Mouse (Mus musculus) stomach, embryonic 14.5 days (tissue): ENCODE data around the gene Rflna. TPM values are rescaled to one million over a fixed set of nuclear protein-coding genes. Genes with fewer than 3 reads are reported as not detected.

Experiments
- ATAC-seq: fragments of 200-750 bp; cut with Nextera tagmentation; 2 replicates; pipeline ENCODE4 v1.8.0; 2017; ENCODE audit warnings: low read depth, moderate TSS enrichment; ENCODE audit not compliant: insufficient number of reproducible peaks, insufficient read depth, low FRiP score
- H3K27ac ChIP-seq: fragments of 300-500 bp; sonication (generic); 2 replicates; pipeline ENCODE4 v1.5.1; 2014; ENCODE audit warnings: mild to moderate bottlenecking, low read length, moderate library complexity, mixed read lengths
- H3K27me3 ChIP-seq: fragments of 300-500 bp; sonication (generic); 2 replicates; pipeline ENCODE4 v1.6.1; 2014; ENCODE audit warnings: low read length, control low read depth, mixed read lengths; ENCODE audit not compliant: control insufficient read depth, insufficient read depth
- H3K36me3 ChIP-seq: fragments of 300-500 bp; sonication (generic); 2 replicates; pipeline ENCODE4 v1.6.1; 2014; ENCODE audit warnings: mild to moderate bottlenecking, control low read depth, low read length, moderate library complexity, mixed read lengths; ENCODE audit not compliant: control insufficient read depth, insufficient read depth
- H3K4me1 ChIP-seq: fragments of 300-500 bp; sonication (generic); 2 replicates; pipeline ENCODE4 v1.6.1; 2014; ENCODE audit warnings: low read length, control low read depth, mixed read lengths; ENCODE audit not compliant: control insufficient read depth, insufficient read depth
- H3K4me2 ChIP-seq: fragments of 300-500 bp; sonication (generic); replicated peaks from 2 replicates; pipeline ENCODE4 v1.6.1; 2014; ENCODE audit warnings: low read depth, low read length, control low read depth
- H3K4me3 ChIP-seq: fragments of 300-500 bp; sonication (generic); 2 replicates; pipeline ENCODE4 v1.5.1; 2014; ENCODE audit warnings: low read depth, low read length, control low read depth
- H3K9ac ChIP-seq: fragments of 300-500 bp; sonication (generic); replicated peaks from 2 replicates; pipeline ENCODE4 v1.6.1; 2014; ENCODE audit warnings: low read depth, mild to moderate bottlenecking, control low read depth, low read length, moderate library complexity, mixed read lengths
- H3K9me3 ChIP-seq: fragments of 300-500 bp; sonication (generic); 2 replicates; pipeline ENCODE4 v1.6.1; 2016; ENCODE audit warnings: low read depth, low read length, control low read depth; ENCODE audit not compliant: control insufficient read depth
- WGBS: fragments of 180-500 bp; shearing (Covaris S2); extraction: QIAGEN DNeasy Blood & Tissue Kit; methylation state at CpG from one replicate; pipeline ENCODE4 v1.1.7; 2014; 5-methylcytosine and 5-hydroxymethylcytosine counted together
- polyA plus RNA-seq: library from polyadenylated mRNA; unstranded; fragments of >200 nt; fragmentation: Nextera tagmentation; extraction: Ambion mirVana; gene quantifications from 2 replicates; pipeline ENCODE4 v1.2.1, GENCODE M21; 2014

Rflna gene
- polyA plus RNA-seq: 3.7 and 5.0 TPM in 2 replicates

DNA sequence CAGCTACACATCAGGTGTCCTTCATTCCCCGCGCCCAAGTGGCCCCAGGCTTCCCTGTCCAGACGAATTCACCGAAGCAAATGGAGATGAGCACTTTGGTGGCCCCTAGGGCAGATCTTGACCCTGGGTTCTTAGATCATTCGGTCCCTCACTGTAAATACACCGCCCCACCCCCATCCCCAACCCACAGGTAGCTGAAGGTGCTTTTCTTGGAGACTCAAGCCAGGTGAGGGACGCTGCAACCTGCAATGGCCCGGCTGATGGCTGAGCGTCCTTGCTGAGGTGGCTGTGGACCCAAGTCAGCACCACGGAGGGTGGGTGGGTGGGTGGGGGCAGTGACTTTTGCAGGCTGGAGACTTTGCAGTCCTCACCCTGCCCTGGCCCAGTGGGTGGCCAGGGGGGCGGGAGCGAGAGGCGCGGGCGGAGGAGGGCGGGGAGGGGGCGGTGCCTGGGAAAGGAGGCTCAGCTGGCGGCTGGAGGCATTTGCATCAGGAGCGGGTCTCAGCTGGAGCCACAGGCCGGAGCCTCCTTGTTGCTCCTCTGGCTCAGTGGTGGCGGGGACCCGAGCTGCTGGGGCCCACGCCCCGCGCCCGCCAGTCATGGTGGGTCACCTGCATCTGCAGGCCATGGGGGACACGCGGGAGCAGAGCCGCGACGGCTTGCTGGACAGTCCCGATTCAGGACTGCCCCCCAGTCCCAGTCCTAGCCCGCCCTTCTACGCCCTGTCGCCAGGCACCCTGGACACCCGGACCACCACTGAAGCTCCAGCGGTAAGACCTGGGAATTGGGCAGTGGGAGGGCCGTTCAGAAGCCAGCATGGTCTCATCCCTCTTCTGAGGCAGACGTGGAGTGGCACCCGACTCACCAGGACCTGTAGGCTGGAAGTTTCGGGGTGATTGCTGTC lies at the start of gene Rflna:
Rflna (plus strand) TSS at position 253 of the 904 bp plus-strand sequence.
- H3K27ac ChIP-seq: no peak within 1 kb of the TSS
- H3K9ac ChIP-seq: peak within 1 kb of the TSS; percentile 33; the same call in 1 of the 2 replicates
- peak within 1 kb of the TSS; percentile 69 for H3K4me2 ChIP-seq
- no peaks in the 10 kb centered on the region for H3K27me3 ChIP-seq
- H3K36me3 ChIP-seq: no peaks in the 10 kb centered on the region
- peak; percentile 76 for ATAC-seq
- 3% methylated on average over 40 of the region's 41 CpGs for WGBS
- peak within 1 kb of the TSS; percentile 37 for H3K4me3 ChIP-seq
- H3K9me3 ChIP-seq: no peaks in the 10 kb centered on the region
- peaks cover 28% of the 10 kb centered on the region for H3K4me1 ChIP-seq

DNA sequence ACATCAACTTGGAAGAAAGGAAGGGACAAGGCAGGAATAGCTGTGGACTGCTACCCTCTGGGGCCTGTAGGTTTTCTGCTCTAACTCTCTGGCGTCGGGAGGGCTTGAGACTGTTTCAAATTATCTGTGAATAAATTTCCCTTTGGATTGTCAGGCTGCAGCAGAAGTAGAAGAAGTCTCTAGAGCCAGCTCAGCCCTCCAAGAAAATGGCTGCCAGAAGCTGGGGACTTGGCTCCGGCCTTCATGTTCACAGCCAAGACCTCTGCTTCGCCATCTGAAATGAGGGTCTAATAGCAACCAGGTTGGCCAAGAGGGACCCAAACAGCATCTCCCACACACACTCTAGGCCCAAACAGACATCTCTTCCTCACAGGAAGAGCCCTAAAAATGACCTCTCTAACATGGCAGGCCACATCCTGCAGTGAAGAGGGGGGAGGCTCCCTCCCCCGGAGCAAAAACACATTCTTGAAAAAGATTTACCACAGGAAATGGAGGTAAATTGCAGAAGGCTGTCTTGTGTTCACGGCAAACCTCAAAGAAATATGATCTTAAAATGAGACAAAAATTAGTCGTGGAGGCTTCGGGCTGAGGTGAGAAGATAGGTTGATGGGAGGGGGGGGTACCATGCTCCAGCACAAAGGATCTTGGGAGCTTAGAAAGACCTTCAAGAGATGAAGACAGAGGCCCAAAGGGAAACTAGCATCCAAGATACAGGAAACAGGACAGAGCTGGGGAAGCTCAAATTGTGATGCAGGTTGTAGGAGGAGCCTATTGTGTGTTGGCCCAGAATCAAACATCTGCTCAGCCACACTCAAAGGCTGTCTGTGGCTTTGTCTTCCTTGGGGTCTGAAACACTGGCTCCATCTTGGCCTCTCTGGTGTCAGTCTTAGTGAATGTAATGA lies 48.4 kb upstream of the Rflna start:
- peak overlapping the region; percentile 52; the same call in 1 of the 2 replicates for H3K27ac ChIP-seq
- peaks cover 1% of the 10 kb centered on the region; the same call in 1 of the 2 replicates for H3K4me1 ChIP-seq
- 71% methylated on average over 8 of the region's 8 CpGs for WGBS

DNA sequence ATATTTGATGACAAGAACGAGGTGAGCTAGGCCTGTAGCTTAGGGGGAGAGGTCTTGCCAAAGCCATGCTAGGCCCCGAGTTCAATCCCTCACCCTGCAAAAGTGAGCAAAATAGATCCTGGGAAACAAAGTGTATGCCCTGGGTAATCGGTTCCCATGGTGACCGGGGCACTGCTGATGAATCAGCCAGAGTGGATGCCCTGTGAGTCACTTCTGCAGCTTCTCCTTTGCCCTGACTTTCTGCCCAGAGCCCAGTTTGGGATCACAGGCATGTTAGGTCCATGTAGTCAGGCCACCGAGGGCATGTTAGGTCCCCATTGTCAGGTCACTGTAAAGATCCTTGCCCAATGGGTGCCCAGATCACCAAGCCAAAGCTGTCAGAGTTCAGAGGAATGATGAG lies 45.5 kb upstream of the Rflna start:
- ATAC-seq: no peak

More for the DNA sequence above, 48.4 kb upstream of the Rflna start:
- H3K36me3 ChIP-seq: no peaks in the 10 kb centered on the region
- H3K9ac ChIP-seq: no peak overlapping the region
- H3K4me2 ChIP-seq: no peak overlapping the region
- no peaks in the 10 kb centered on the region for H3K27me3 ChIP-seq
- ATAC-seq: no peak
- H3K4me3 ChIP-seq: no peak overlapping the region
- no peaks in the 10 kb centered on the region; the same call in 1 of the 2 replicates for H3K9me3 ChIP-seq

DNA sequence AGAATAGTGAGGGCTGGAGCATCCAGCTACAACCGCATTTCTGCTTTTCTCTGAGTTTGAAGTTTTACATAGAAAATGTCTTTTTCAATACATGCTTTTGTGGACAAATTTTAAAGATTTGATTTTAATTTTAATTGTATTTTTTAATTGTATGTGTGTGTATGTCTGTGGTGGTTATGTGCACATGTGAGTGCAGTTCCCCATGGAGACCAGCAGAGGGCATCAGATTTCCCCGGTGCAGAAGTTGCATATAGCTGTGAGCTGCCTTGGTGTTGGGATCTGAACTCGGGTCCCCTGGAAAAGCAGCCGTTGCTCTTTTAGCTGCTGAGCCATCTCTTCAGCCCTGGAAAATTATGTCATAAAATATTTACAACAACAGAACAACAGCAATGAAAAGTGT lies 43.9 kb upstream of the Rflna start:
- no peaks in the 10 kb centered on the region; the same call in 1 of the 2 replicates for H3K9me3 ChIP-seq
- no peaks in the 10 kb centered on the region for H3K36me3 ChIP-seq
- H3K9ac ChIP-seq: no peak overlapping the region
- H3K4me2 ChIP-seq: no peak overlapping the region
- ATAC-seq: no peak
- H3K27ac ChIP-seq: no peak overlapping the region
- H3K4me3 ChIP-seq: no peak overlapping the region
- H3K27me3 ChIP-seq: no peaks in the 10 kb centered on the region
- peaks cover 27% of the 10 kb centered on the region for H3K4me1 ChIP-seq
- 98% methylated on average over 4 of the region's 4 CpGs for WGBS

More for the DNA sequence above, 45.5 kb upstream of the Rflna start:
- 76% methylated on average over 5 of the region's 5 CpGs for WGBS
- H3K4me1 ChIP-seq: peaks cover 17% of the 10 kb centered on the region
- H3K4me2 ChIP-seq: no peak overlapping the region
- H3K9me3 ChIP-seq: no peaks in the 10 kb centered on the region; the same call in 1 of the 2 replicates
- no peaks in the 10 kb centered on the region for H3K27me3 ChIP-seq
- no peaks in the 10 kb centered on the region for H3K36me3 ChIP-seq
- H3K27ac ChIP-seq: no peak overlapping the region
- H3K4me3 ChIP-seq: no peak overlapping the region
- no peak overlapping the region for H3K9ac ChIP-seq

DNA sequence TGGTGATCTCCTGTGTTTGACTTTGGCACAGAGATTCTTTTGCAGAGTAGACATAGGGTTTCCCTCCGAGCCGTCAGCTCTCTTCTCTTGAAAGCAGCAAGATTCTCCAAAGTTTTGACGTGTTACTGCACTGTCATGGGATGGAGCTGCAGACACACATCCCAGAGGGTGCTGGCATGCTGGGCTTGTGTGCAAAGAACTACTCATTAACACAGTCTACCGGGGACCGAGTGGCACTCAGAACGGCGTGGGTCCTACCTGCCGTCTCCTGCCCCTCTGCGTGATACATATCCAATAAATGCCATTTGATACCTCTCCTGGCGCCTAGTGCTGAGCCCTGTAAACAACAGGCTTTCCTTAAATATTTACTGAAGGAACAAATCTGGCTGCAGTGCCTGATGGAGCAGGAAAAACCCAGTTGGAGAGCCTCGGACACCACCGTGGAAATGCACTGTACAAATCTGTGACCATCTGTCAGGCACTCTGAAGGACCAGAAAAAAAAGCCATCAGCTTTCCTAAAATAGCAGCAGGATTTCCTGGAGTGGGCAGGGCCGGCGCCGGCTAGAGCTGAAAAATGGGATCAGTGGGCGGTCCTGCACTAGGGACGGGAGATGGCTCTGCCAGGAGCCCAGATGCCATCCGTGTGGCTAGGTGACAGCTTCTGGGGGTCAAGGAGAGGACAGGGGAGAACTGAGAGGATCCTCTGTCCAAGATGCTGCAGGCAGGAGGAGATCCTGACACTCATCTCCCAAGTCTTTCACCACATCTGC lies 42.7 kb upstream of the Rflna start:
- Histone ChIP-seq H3K27me3 (no peaks in the 10 kb centered on the region), H3K4me3 (no peak overlapping the region), H3K9me3 (no peaks in the 10 kb centered on the region; the same call in 1 of the 2 replicates), H3K36me3 (no peaks in the 10 kb centered on the region), H3K27ac (peak overlapping the region; percentile 82), H3K9ac (no peak overlapping the region), H3K4me1 (peaks cover 31% of the 10 kb centered on the region), H3K4me2 (peak overlapping the region; percentile 21)
- peak; percentile 54; the same call in 1 of the 2 replicates for ATAC-seq
- 5% methylated on average over 18 of the region's 18 CpGs for whole genome bisulfite sequencing

DNA sequence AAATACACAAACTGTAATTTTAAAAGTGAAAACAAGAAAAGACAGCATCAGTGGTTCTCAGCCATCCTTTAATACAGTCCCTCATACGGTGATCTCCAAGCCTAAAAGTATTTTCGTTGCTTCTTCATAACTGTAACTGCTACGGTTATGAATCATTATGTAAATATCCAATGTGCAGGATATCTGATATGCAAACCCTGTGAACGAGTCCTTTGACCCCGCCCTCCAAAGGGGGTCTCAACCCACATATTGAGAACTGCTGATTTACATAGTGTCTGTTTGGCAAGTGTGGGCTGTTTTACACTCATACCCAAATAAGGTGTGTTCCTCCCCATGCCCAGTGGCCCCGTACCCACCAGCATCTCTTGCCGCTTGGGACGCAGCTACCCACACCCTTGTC lies 41.6 kb upstream of the Rflna start:
- WGBS: 70% methylated on average over 8 of the region's 8 CpGs
- Histone ChIP-seq H3K9ac (no peak overlapping the region), H3K27me3 (no peaks in the 10 kb centered on the region), H3K9me3 (no peaks in the 10 kb centered on the region; the same call in 1 of the 2 replicates), H3K27ac (no peak overlapping the region), H3K36me3 (no peaks in the 10 kb centered on the region), H3K4me1 (peaks cover 31% of the 10 kb centered on the region), H3K4me2 (no peak overlapping the region), H3K4me3 (no peak overlapping the region)
- no peak for ATAC-seq

DNA sequence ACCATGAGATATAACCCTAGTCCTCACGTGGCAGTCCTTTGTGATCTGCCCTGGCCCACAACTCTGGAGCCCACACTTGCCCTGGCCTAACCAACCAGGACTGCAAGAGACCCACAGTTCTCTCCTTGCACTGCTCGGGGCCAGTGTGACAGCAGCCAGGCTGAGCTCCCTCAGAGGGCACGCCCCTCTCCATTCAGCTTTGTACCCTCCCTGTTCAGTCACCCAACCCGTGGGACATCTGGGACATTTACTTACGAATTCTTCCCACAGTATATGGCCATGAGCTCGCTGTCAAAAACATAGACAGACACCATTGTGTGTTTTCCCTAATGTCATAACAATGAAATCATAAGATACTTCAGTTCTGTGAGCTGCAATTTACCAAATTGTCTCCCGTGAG lies 40.3 kb upstream of the Rflna start:
- Histone ChIP-seq H3K9ac (no peak overlapping the region), H3K27me3 (no peaks in the 10 kb centered on the region), H3K4me2 (no peak overlapping the region), H3K27ac (no peak overlapping the region), H3K4me1 (peaks cover 31% of the 10 kb centered on the region), H3K36me3 (no peaks in the 10 kb centered on the region), H3K9me3 (no peaks in the 10 kb centered on the region; the same call in 1 of the 2 replicates), H3K4me3 (no peak overlapping the region)
- no peak for ATAC-seq
- WGBS: 45% methylated on average over 7 of the region's 7 CpGs
